Mouse (Mus musculus) stomach, embryonic 16.5 days (tissue): ENCODE data around the gene Tasp1. TPM values are rescaled to one million over a fixed set of nuclear protein-coding genes. Genes with fewer than 3 reads are reported as not detected.
"Not testable (repeated sequence)": the region's sequence is repeated elsewhere in the genome, so short reads cannot be mapped to it uniquely, and the experiment has no call there.

Source experiments
- ATAC-seq: fragments of 200-750 bp; cut with Nextera tagmentation; 2 replicates; pipeline ENCODE4 v1.8.0; 2017; ENCODE audit warnings: moderate number of reproducible peaks, moderate TSS enrichment; ENCODE audit not compliant: insufficient read depth, low FRiP score
- H3K27ac ChIP-seq: fragments of 300-500 bp; sonication (generic); 2 replicates; pipeline ENCODE4 v1.5.1; 2014; ENCODE audit warnings: low read length
- H3K27me3 ChIP-seq: fragments of 300-500 bp; sonication (generic); 2 replicates; pipeline ENCODE4 v1.6.1; 2014; ENCODE audit warnings: low read length, control low read depth, mixed read lengths; ENCODE audit not compliant: control insufficient read depth, insufficient read depth
- H3K36me3 ChIP-seq: fragments of 300-500 bp; sonication (generic); 2 replicates; pipeline ENCODE4 v1.6.1; 2014; ENCODE audit warnings: low read length; ENCODE audit not compliant: control insufficient read depth, insufficient read depth
- H3K4me1 ChIP-seq: fragments of 300-500 bp; sonication (generic); 2 replicates; pipeline ENCODE4 v1.6.1; 2014; ENCODE audit warnings: low read length, control low read depth, mixed read lengths; ENCODE audit not compliant: control insufficient read depth, insufficient read depth
- H3K4me2 ChIP-seq: fragments of 300-500 bp; sonication (generic); 2 replicates; pipeline ENCODE4 v1.6.1; 2014; ENCODE audit warnings: low read depth, low read length, mixed read lengths
- H3K4me3 ChIP-seq: fragments of 300-500 bp; sonication (generic); replicated peaks from 2 replicates; pipeline ENCODE4 v1.5.1; 2014; ENCODE audit warnings: mild to moderate bottlenecking, low read length
- H3K9ac ChIP-seq: fragments of 300-500 bp; sonication (generic); 2 replicates; pipeline ENCODE4 v1.6.1; 2014; ENCODE audit warnings: low read length
- H3K9me3 ChIP-seq: fragments of 300-500 bp; sonication (generic); replicated peaks from 2 replicates; pipeline ENCODE4 v1.6.1; 2016; ENCODE audit warnings: low read length, control low read depth; ENCODE audit not compliant: control insufficient read depth
- WGBS: fragments of 180-500 bp; shearing (Covaris S2); extraction: QIAGEN DNeasy Blood & Tissue Kit; methylation state at CpG from one replicate; pipeline ENCODE4 v1.1.7; 2014; 5-methylcytosine and 5-hydroxymethylcytosine counted together
- polyA plus RNA-seq: library from polyadenylated mRNA; unstranded; fragments of >200 nt; fragmentation: Nextera tagmentation; extraction: Ambion mirVana; gene quantifications from 2 replicates; pipeline ENCODE4 v1.2.1, GENCODE M21; 2015

Tasp1 gene
- polyA plus RNA-seq, 1 experiment from 2014 or later = 23.9 TPM

DNA sequence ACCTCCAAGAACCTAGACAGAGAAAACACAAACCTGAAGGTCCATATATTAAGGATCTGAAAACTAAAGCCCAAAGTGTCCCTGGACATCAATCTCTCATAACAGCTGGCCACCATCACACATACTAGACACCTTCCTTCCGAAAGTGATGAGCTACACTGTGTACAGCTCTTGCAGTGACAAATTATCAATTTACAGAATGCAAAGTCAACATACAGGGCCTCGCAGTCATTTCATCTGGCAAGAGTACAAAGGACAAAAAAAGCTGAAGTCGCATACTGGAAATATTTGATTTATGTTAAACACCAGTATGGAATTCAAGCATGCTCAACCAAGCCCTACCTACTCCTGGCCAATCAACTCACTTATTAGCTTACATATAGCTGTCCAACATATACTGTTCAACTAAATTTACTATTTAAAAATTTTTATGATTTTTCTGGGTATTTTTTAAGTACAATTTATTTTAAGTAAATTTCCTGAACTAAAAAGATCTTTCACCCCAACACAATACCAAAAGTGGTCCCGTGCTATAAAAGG is 132.5 kb downstream of the Tasp1 start:
- Histone ChIP-seq H3K4me3 (no peak overlapping the region), H3K27me3 (no peaks in the 10 kb centered on the region), H3K4me2 (no peak overlapping the region), H3K4me1 (no peaks in the 10 kb centered on the region), H3K9ac (no peak overlapping the region), H3K27ac (no peak overlapping the region), H3K9me3 (no peaks in the 10 kb centered on the region), H3K36me3 (0 out of 2 replicates have a peak, but pooled peaks cover 2% of the 10 kb centered on the region)
- WGBS = 48% methylated on average over 4 of the region's 4 CpGs
- ATAC-seq = no peak

DNA sequence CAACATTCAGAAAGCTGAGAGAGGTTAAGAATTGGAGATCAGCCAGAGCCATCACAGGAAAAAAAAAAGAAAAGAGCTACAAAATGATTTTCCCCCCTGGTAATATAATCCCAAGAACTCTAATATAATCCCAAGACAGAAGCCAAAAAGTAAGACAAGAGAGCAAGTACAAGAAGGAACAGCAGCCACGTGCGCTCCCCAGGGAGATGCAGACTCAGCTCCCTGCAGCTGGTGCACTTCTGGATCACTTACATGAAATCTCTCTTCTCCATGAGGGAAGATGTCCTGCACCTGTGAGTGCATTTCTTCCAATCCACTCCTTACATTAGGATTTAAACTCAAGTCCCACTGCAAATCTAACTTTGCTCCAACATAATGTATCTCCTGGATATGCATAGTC is 134.4 kb downstream of the Tasp1 start:
- Histone ChIP-seq H3K4me3 (no peak overlapping the region), H3K27ac (no peak overlapping the region), H3K4me1 (no peaks in the 10 kb centered on the region), H3K27me3 (no peaks in the 10 kb centered on the region), H3K9me3 (no peaks in the 10 kb centered on the region), H3K9ac (no peak overlapping the region), H3K4me2 (no peak overlapping the region), H3K36me3 (0 out of 2 replicates have a peak, but pooled peaks cover 2% of the 10 kb centered on the region)
- no peak for ATAC-seq
- 74% methylated on average over 2 of the region's 2 CpGs for WGBS

DNA sequence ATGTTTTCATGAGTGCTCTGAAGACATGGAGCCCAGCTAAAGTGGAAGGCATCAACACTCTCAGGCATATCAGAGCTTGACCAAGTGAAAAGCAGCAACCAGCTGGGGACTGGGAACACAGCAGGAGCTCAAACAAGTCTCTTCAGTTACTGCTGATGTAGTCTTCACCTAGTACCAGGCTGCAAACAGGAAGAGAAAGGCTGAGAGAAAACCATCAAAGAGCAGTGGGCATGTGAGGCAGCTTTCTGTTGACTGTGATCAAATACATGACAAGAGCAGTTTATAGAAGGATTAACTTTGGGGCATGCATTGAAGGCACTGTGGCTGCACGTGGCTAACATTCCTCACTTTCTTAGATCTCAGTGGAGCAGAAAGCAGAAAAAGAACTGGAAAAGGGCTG is 141.7 kb downstream of the Tasp1 start:
- H3K27ac ChIP-seq = no peak overlapping the region
- no peak overlapping the region for H3K9ac ChIP-seq
- no peak overlapping the region for H3K4me3 ChIP-seq
- WGBS = 18% methylated on average over 1 of the region's 1 CpGs
- no peak overlapping the region for H3K4me2 ChIP-seq
- H3K36me3 ChIP-seq = no peaks in the 10 kb centered on the region
- no peak for ATAC-seq
- H3K27me3 ChIP-seq = no peaks in the 10 kb centered on the region
- H3K9me3 ChIP-seq = no peaks in the 10 kb centered on the region
- H3K4me1 ChIP-seq = 0 out of 2 replicates have a peak, but pooled peaks cover 4% of the 10 kb centered on the region

DNA sequence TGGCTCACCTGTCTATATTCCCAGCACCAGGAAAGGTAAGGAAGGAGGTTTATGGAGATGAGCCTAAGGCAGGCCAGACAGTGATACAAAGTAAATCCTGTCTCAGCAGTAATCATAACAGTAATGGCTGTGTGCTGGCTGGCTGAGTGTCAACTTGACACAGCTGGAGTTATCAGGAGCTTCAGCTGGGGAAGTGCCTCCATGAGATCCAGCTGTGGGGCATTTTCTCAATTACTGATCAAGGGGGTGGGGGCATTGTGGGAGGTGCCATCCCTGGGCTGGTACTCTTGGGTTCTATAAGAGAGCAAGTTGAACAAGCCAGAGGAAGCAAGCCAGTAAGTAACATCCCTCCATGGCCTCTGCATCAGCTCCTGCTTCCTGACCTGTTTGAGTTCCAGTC is 145.2 kb downstream of the Tasp1 start:
- H3K27ac ChIP-seq, H3K4me2 ChIP-seq, H3K27me3 ChIP-seq, H3K9me3 ChIP-seq, H3K4me1 ChIP-seq, H3K9ac ChIP-seq, ATAC-seq, H3K4me3 ChIP-seq, H3K36me3 ChIP-seq: not testable (repeated sequence)

DNA sequence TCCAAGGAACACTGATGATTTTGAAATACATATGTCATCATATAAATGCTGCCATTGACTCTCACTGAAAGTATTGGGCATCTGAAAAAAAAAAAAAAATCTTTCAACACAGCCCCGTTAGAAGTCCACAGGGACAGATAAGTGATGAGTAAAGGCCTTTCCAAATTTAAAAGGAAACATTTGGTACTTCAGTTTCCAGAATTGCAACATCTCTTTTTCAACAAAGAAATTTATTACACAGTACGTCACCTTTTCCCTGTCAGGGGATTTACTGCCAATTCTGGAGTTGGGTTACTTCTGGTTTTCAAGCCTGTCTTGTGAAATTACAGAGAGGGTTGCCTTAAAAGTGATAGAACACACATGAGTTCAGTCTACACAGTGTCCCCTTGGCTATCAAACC is 146.8 kb downstream of the Tasp1 start:
- no peak for ATAC-seq
- 61% methylated on average over 2 of the region's 2 CpGs for WGBS

DNA sequence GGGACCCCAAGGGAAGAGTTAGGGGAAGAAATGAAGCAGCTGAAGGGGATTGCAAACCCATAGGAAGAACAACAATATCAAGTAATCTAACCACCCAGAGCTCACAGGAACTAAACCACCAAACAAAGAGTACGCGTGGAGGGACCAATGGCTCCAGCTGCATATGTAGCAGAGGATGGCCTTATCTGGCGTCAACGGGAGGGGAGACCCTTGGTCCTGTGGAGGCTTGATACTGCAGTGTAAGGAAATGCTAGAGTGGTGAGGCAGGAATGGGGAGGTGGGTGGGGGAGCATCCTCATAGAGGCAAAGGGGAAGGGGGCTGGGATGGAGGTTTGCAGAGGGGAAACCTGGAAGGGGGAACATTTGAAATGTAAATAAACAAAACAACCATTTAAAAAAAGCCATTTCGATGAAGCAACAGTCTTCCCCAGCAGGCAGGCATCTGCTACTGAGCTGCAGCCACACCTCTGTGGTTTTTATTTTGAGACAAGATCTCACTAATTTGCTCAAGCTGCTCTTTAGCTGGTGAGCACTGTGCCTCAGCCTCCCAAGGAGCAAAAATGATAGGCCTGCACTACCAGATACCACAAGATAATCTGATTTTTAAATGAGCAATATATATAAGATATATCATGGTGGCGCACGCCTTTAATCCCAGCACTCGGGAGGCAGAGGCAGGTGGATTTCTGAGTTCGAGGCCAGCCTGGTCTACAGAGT is 160.0 kb downstream of the Tasp1 start:
- H3K27ac ChIP-seq = no peak overlapping the region
- H3K27me3 ChIP-seq = no peaks in the 10 kb centered on the region
- H3K4me2 ChIP-seq = no peak overlapping the region
- no peaks in the 10 kb centered on the region for H3K4me1 ChIP-seq
- no peak overlapping the region for H3K9ac ChIP-seq
- H3K4me3 ChIP-seq = no peak overlapping the region
- WGBS = 83% methylated on average over 9 of the region's 9 CpGs
- no peaks in the 10 kb centered on the region for H3K36me3 ChIP-seq
- ATAC-seq = no peak
- no peaks in the 10 kb centered on the region for H3K9me3 ChIP-seq

More for the DNA sequence above, 146.8 kb downstream of the Tasp1 start:
- Histone ChIP-seq H3K4me1 (0 out of 2 replicates have a peak, but pooled peaks cover under 1% of the 10 kb centered on the region), H3K9ac (no peak overlapping the region), H3K4me2 (no peak overlapping the region), H3K9me3 (no peaks in the 10 kb centered on the region), H3K27me3 (no peaks in the 10 kb centered on the region), H3K4me3 (no peak overlapping the region), H3K27ac (no peak overlapping the region), H3K36me3 (no peaks in the 10 kb centered on the region)

DNA sequence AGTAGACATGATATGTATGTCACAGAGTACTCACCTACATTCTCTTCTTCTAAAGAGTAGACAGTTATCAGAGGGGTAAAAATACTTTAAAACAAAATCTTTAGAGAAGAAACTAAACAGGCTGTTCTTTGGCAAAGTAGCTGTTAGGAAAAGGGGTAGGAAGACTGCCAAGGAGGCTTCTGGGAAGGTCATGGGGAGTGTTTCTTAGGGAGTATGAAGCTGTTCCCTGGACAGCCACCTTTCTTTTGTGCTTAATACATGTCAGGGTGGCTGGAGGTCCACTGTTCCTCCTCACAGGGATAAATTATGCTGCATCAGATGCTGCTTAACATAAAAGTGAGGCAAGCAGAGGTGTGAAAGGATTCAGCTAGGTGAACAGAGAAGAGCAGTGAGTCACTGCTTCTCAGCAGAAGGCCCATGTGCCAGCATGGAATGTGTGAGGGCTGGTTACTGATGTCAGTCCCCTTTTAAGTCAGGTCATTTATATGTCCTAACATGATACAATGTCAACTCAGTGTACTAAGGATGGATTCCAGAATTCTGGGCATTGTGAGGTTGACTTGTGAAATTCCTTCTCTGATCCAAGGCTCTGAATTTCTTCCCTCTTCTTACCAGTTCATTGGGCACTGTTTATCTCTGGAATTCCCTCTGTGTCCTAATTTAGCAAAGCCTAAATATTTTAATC is 175.1 kb downstream of the Tasp1 start:
- Histone ChIP-seq H3K9me3 (no peaks in the 10 kb centered on the region), H3K4me1 (no peaks in the 10 kb centered on the region), H3K4me3 (no peak overlapping the region), H3K27me3 (no peaks in the 10 kb centered on the region), H3K36me3 (no peaks in the 10 kb centered on the region), H3K9ac (no peak overlapping the region), H3K4me2 (no peak overlapping the region), H3K27ac (no peak overlapping the region)
- no peak for ATAC-seq

DNA sequence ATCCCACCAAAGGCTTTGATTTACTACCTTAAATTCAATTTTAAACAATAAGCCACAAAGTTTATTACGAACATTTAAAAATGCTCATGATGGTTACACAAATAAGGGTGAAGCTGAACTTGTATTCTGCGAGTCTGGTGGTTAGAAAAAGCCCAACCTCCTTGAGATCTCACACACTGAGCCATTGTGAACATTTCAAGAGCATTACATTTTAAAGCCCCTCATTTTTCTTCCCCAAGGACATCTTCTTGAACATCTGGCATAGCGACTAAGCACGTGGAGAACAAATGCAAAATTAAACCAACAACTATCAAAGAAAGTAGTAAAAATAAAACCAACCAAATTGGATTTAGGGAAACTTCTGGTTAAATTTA is 182.4 kb downstream of the Tasp1 start:
- no peaks in the 10 kb centered on the region for H3K9me3 ChIP-seq
- ATAC-seq = no peak
- no peak overlapping the region for H3K9ac ChIP-seq
- no peak overlapping the region for H3K4me3 ChIP-seq
- WGBS = 45% methylated on average over 4 of the region's 4 CpGs
- no peak overlapping the region for H3K27ac ChIP-seq
- no peak overlapping the region for H3K4me2 ChIP-seq
- no peaks in the 10 kb centered on the region for H3K27me3 ChIP-seq
- H3K4me1 ChIP-seq = no peaks in the 10 kb centered on the region
- H3K36me3 ChIP-seq = no peaks in the 10 kb centered on the region

DNA sequence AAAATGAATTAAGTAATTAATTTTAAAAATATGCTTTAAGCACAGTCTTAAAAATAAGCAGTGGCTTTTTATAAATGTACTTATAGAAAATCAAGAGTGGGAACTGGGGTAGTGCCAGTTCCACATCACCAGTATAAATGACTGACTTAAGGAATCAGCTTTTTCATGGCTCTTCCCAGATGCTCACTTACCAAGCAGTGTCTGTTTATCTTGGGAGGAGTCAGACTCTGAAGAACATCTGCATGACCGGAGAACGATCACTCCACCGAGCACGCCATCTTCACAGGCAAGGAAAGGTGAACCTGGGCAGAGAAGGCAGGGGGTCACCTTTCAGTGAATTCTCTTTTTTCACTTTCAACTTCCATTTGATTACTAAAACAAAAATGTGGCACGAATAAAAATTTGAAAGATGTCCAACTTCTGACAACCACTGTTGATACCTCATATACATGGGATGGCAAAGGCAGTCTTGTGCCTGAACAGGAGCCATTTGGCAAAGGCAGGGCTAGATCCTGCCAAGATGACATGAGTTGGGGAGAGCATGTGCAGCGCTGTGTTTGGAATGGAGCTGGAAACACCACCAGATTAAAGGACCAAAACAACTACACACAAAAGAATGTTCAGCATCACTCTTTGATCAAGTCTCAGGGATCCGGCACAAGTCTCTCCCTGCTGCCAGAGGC is 182.9 kb downstream of the Tasp1 start:
- Histone ChIP-seq H3K36me3 (no peaks in the 10 kb centered on the region), H3K4me1 (no peaks in the 10 kb centered on the region), H3K9ac (no peak overlapping the region), H3K27ac (no peak overlapping the region), H3K4me2 (no peak overlapping the region), H3K27me3 (no peaks in the 10 kb centered on the region), H3K4me3 (no peak overlapping the region), H3K9me3 (no peaks in the 10 kb centered on the region)
- 79% methylated on average over 7 of the region's 7 CpGs for WGBS
- no peak for ATAC-seq
